Mouse (Mus musculus): ENCODE results near the gene Lrit3. TPM values are rescaled to one million over a fixed set of nuclear protein-coding genes. Genes with fewer than 3 reads are reported as not detected.
"Not testable (repeated sequence)": the region's sequence is repeated elsewhere in the genome, so short reads cannot be mapped to it uniquely, and the experiment has no call there.

Lrit3 gene
- polyA plus RNA-seq, 1 experiment from 2014 or later, result not detected

DNA sequence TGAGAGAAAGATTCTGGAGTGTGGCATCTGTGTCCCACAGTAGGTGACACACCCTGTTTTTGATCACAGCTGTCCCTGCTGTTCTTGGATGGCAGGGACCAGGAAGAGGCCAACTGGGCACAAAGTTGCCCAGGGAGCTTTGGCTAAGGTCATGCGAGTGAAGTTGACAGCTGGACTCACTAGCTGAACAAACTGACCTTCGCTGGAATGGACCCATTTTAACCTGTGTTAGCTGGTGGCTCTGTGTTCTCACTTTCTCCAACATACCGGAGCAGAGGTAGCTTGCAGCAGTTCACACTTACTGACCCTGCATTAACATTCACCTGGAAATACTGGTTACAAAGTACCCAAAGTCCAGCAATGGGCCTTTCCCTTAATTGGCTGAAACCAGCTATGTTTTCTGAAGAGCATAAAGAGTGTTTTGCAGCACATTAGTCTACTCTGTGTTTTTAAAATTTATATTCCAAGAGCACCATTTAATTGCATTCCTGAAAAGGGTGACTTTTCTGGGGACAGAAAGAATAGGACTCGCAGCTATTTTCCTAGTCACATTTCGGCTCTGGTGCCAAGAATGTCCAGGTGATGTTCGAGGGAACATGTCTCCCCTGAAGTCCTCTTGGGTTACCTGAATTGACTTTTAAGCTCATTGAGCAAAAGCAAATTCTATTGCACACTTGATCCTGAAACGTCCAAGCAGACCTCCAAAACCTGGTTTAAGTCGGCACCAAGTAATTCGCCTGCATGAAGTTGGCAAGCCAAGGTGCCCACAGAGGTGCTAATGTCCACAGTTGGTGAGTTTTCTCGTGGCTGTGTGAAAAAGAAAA is 36.6 kb downstream of the Lrit3 start:
- WGBS, result 88% methylated on average over 10 of the region's 10 CpGs
- Histone ChIP-seq H3K9ac (no peak overlapping the region), H3K36me3 (replicated peaks) (no peaks in the 10 kb centered on the region), H3K9me3 (peaks cover 3% of the 10 kb centered on the region; the same call in 1 of the 2 replicates), H3K27ac (no peak overlapping the region), H3K4me3 (replicated peaks) (no peak overlapping the region), H3K27me3 (no peaks in the 10 kb centered on the region), H3K4me1 (no peaks in the 10 kb centered on the region), H3K4me2 (no peak overlapping the region)
- ATAC-seq (ENCODE audit: low FRiP score), result no peak

DNA sequence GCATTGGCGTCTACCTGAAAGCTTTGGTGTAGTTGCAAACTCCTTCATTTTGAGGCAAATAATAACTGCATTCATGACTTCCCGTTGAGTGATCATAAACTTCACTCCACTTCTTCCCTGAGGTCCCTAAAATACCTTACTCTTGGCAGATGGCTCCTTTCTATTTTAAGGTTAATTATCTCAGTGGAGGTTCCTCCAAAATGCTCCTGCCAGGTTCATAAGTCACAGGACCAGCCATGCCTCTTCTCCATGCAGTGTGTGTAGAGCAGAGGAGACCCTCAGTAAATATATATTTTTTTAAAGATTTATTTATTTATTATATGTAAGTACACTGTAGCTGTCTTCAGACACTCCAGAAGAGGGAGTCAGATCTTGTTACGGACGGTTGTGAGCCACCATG is 37.7 kb downstream of the Lrit3 start:
- no peaks in the 10 kb centered on the region for H3K36me3 ChIP-seq (replicated peaks)
- H3K27ac ChIP-seq, result no peak overlapping the region
- ATAC-seq (ENCODE audit: low FRiP score), result no peak
- no peak overlapping the region for H3K9ac ChIP-seq
- H3K27me3 ChIP-seq, result no peaks in the 10 kb centered on the region
- no peak overlapping the region for H3K4me3 ChIP-seq (replicated peaks)
- H3K9me3 ChIP-seq, result peaks cover 3% of the 10 kb centered on the region; the same call in 1 of the 2 replicates
- H3K4me1 ChIP-seq, result no peaks in the 10 kb centered on the region
- WGBS, result 84% methylated on average over 4 of the region's 4 CpGs
- H3K4me2 ChIP-seq, result no peak overlapping the region

DNA sequence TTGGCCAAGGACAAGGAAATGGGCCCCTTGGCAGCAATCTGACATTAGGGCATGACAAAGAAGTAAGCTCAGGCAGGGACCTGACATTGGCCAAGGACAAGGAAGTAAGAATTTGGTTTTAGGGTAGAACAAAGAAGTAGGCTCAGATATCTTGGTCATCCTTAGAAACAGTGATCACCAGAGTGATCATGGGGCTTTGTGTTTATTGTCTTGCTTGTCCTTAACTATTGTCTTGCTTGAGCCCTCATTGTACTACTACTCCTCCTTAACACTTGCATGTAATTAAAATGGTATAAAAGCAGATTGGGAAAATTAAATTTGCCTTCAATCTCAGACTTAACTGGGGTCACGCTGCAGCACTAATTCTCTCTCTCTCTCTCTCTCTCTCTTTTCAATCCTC is 46.2 kb downstream of the Lrit3 start:
- Histone ChIP-seq H3K4me1 (peaks cover 16% of the 10 kb centered on the region), H3K27me3 (peaks cover 22% of the 10 kb centered on the region)
- H3K36me3 ChIP-seq (replicated peaks); ATAC-seq (ENCODE audit: low FRiP score); H3K9ac ChIP-seq; H3K9me3 ChIP-seq; H3K27ac ChIP-seq; H3K4me3 ChIP-seq (replicated peaks); H3K4me2 ChIP-seq: not testable (repeated sequence)
- WGBS, result 82% methylated on average over 1 of the region's 1 CpGs

DNA sequence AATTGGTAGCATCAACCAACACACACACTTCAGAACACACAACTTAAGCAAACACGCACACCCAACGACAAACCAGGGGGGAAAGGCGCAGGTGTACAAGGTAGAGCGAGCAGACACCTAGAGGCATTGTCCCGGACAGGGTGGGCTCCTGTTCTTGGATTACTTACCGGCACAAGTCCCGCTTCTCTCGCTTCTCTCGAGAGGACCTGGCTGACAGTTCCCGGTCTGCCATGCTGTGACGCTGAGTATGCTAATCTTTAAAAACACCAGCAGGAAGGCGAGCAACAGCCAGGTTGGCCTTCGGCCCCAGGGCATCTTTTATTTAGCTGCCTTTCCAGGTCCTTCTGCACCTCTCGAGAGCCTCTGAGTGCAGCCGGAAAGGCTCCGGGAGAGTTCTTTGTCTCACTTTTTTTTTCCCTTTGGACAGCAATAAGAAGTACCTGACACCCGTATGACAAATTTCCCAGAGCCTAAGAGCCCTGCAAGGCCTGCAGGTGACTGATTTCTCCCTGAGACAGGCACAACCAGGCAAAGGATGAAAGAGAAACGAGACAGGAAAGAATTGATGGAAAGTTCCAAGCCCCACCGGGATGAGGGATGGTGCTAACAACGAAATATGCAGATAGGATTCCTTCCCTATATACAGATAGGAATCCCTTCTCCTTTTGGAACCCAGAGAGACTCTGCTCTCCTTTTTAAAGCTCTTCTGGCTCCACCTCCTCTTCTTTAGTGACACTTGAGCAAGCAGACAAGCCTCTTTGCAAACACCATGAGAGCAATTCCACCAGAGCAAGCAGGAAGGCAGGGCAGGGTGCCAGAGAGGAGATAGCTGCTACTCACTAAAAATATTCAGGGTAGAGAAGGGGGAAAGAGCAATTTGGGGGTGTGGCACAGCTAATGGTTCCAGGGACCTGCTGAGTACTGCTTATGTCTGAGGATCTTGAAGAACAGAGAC is 48.9 kb downstream of the Lrit3 start, which contains the start of gene Egf:
Gene Egf, minus strand, starts transcription at position 667 of the 955 bp plus-strand sequence.
- no peak within 1 kb of the TSS for H3K27ac ChIP-seq
- no peaks in the 10 kb centered on the region for H3K9me3 ChIP-seq
- H3K27me3 ChIP-seq, result peaks cover 22% of the 10 kb centered on the region
- peaks cover 16% of the 10 kb centered on the region for H3K4me1 ChIP-seq
- no peaks in the 10 kb centered on the region for H3K36me3 ChIP-seq (replicated peaks)
- H3K4me2 ChIP-seq, result peak within 1 kb of the TSS; percentile 48
- peak within 1 kb of the TSS; percentile 23 for H3K4me3 ChIP-seq (replicated peaks)
- peak within 1 kb of the TSS; percentile 14; the same call in 1 of the 2 replicates for H3K9ac ChIP-seq
- 10% methylated on average over 20 of the region's 20 CpGs for WGBS
- ATAC-seq (ENCODE audit: low FRiP score), result no peak

DNA sequence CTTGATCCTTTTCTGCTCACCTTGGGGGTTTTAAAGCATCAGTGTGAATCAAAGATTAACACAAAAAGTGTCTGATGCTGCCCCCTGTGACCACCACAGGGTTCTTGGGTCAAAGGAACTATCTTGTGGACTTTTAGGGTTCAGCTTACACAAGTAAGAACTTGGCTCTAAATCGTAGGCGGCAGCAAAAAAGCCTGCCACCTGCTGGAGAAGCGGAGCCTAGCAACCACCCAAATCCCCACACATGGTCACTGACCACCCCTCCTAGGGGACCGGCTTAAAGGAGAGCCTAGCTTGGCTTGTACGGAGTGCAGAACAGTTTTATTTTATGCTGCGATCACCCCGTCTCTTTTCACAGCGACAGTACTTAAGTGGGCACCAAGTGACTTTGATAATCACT is 59.0 kb downstream of the Lrit3 start:
- Histone ChIP-seq H3K9ac (no peak overlapping the region), H3K4me1 (no peaks in the 10 kb centered on the region), H3K9me3 (no peaks in the 10 kb centered on the region), H3K4me2 (no peak overlapping the region), H3K27ac (no peak overlapping the region), H3K36me3 (replicated peaks) (no peaks in the 10 kb centered on the region), H3K4me3 (replicated peaks) (no peak overlapping the region), H3K27me3 (no peaks in the 10 kb centered on the region)
- ATAC-seq (ENCODE audit: low FRiP score), result no peak
- 53% methylated on average over 8 of the region's 8 CpGs for WGBS

DNA sequence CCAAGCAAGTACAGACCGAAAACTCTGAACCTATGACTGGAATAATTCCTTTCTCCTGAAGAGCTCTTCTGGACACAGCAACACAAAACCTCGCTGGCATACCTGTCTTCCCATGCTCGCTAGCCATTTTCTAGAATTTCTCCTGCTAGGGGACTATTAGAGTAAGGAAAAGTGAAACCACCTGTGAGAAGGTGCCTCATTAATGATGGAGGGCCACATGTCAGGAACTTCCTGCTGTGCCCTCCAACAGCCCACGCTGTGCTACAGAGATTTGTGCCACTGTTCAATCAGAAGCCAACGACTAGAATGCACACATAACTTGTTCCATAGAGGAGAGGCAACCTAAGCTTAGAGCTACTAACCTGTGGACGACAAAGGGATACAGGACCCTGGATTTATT is 61.0 kb downstream of the Lrit3 start:
- no peak for ATAC-seq (ENCODE audit: low FRiP score)
- no peaks in the 10 kb centered on the region for H3K9me3 ChIP-seq
- H3K4me1 ChIP-seq, result peaks cover 5% of the 10 kb centered on the region; the same call in 1 of the 2 replicates
- no peaks in the 10 kb centered on the region for H3K27me3 ChIP-seq
- H3K9ac ChIP-seq, result no peak overlapping the region
- no peak overlapping the region for H3K4me2 ChIP-seq
- no peak overlapping the region for H3K4me3 ChIP-seq (replicated peaks)
- 84% methylated on average over 6 of the region's 6 CpGs for WGBS
- H3K27ac ChIP-seq, result no peak overlapping the region
- H3K36me3 ChIP-seq (replicated peaks), result no peaks in the 10 kb centered on the region

DNA sequence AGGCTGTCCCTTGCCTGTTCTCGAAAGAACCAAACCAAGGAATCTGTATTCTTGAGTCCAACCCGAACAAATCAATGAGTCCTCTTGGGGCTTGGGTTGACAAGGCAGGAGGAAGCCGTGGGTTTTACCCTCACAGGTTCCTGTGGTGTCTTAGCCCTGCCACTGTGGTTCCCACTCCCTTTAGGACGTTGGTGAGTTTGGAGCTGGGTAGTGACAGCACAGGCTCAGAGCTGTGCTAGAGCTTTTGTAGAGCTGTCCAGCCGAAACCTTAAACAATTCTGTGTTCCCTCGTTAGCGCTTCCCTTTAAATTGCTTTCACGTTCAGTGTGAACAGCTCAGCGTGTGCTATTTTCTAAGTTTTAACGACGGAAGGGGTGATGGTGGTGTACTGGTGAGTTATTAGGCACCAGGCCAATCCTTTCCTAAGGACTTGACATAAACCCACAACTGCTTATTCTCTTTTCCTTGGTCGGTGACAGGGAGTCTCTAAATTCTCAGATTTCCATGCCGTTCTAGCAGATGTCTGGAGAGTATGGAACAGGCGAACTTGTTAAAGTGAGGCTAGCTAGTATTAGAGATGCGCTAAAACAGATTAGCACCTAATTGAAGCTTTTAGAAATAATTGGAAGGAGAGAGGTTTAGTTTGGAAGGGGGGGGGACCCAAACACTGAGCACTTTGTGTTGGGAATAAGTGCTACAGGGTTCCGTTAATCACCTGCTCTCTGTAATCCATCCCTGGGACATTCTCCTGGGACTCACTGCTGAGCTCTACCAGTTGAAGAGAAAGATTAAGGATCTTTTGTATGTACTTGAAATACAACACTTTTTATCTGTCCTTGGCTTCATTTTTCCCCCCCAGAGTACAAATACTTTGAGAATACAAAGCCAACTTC is 65.3 kb downstream of the Lrit3 start:
- Histone ChIP-seq H3K27me3 (no peaks in the 10 kb centered on the region), H3K27ac (no peak overlapping the region), H3K4me1 (peaks cover 5% of the 10 kb centered on the region; the same call in 1 of the 2 replicates), H3K4me2 (no peak overlapping the region), H3K36me3 (replicated peaks) (no peaks in the 10 kb centered on the region), H3K9ac (no peak overlapping the region), H3K9me3 (no peaks in the 10 kb centered on the region), H3K4me3 (replicated peaks) (no peak overlapping the region)
- ATAC-seq (ENCODE audit: low FRiP score), result peak; percentile 63; the same call in 1 of the 2 replicates
- WGBS, result 36% methylated on average over 16 of the region's 16 CpGs

Other genes starting within 250 kb of the Lrit3 start
- gene Egf, start 48.7 kb downstream of the Lrit3 start, polyA plus RNA-seq (2016; fragmentation: Nextera tagmentation; extraction: Ambion mirVana), result 1.6 and 2.7 TPM in 2 replicates
- gene Rrh, start 18.6 kb upstream of the Lrit3 start, polyA plus RNA-seq (2016; fragmentation: Nextera tagmentation; extraction: Ambion mirVana), result 0.15 and 0.37 TPM in 2 replicates
- 98.7 and 102 TPM in 2 replicates for gene Gar1, start 27.4 kb upstream of the Lrit3 start, polyA plus RNA-seq (2016; fragmentation: Nextera tagmentation; extraction: Ambion mirVana)
- gene Cfi, start 31.9 kb upstream of the Lrit3 start, polyA plus RNA-seq (2016; fragmentation: Nextera tagmentation; extraction: Ambion mirVana), result 0.09 and 0.18 TPM in 2 replicates
- gene Pla2g12a, start 74.6 kb upstream of the Lrit3 start, polyA plus RNA-seq (2016; fragmentation: Nextera tagmentation; extraction: Ambion mirVana), result 31.8 and 33.0 TPM in 2 replicates
- 55.4 and 60.9 TPM in 2 replicates for gene Casp6, start 97.4 kb upstream of the Lrit3 start, polyA plus RNA-seq (2016; fragmentation: Nextera tagmentation; extraction: Ambion mirVana)
- 3.3 and 5.3 TPM in 2 replicates for gene Mcub, start 166.2 kb upstream of the Lrit3 start, polyA plus RNA-seq (2016; fragmentation: Nextera tagmentation; extraction: Ambion mirVana)

All from forebrain, embryonic 12.5 days (tissue).